Mouse (Mus musculus) megakaryocyte, embryonic 14.5 days (primary cell): ENCODE data around the gene Hoxc8.

ENCODE experiments used
- FLI1 ChIP-seq: IDR thresholded peaks from 2 replicates; pipeline ENCODE4 v1.6.1; 2012; ENCODE audit warnings: low read length, inconsistent platforms, mixed read lengths
- GATA1 ChIP-seq: IDR thresholded peaks from 3 replicates; pipeline ENCODE4 v1.6.1; 2012; ENCODE audit warnings: mixed read lengths, low read length, inconsistent platforms, borderline replicate concordance

DNA sequence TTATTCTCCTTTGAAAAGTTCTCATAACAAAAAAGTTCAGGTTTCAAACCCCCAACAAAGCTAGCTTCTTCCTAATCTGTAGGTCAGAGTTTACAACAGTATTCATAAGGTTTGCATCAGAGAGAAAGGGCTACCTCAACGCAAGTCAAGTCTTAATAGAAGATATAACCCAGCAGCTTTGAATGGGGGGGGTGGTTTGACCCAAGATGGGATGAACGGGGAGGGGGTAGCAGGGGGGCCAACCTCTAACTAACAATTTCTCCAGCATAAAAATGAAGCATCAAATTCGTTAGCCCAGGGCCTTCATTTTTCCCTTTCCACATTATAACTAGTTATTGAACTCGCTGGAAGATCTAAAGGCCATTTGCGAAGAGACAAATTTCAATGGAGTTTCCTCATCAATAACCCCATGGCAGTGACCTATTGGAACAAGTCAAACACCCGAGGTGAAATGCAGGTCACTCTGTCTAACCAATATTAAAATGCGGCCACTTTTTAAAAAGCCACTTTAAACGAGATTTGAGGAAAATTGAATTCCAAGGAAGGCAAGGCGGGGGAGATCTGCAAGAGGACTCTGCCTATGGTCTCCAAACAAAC lies 38.6 kb downstream of the Hoxc8 start:
- TF ChIP-seq GATA1, result no peak
- TF ChIP-seq FLI1, result no peak
